Mouse (Mus musculus): ENCODE results near the gene Arntl2. TPM values are rescaled to one million over a fixed set of nuclear protein-coding genes. Genes with fewer than 3 reads are reported as not detected.

Gene Arntl2
- polyA plus RNA-seq (2014; fragmentation: Nextera tagmentation; extraction: Ambion mirVana): 0.86 and 1.3 TPM in 2 replicates

DNA sequence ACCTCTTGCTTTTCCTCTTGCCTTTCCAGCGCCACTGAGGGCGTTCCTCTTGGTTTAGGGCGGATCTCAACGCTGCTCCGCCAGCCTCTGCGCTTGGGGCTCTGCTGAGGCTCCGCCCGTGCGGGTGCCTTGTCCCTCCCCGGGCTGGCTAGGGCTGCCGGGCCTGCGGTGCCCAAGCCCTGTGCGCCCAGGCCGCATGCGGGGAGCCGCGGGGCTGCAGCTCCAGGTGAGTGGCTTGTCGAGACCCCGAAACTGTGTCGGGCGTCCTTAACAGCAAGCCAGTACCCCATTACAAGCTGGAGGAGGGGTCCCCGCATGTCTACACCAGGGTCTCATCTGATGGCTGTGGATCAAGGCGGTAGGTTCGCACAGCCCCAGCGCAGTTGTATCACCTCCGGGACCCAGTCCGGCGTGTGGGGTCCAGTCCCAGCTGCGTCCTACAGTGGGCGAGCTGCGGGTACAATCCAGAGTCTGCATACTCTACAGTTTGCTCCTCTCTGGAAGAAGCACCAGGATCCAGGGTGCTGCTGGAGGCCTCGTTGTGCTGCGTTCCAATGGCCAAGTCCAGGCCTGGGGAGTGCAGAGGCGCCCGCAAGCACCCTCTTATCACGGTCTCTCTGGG, at the start of gene Arntl2:
TSS of gene Arntl2 (plus strand) at position 132 of the 622 bp plus-strand sequence.
- peak within 1 kb of the TSS; percentile 81 for H3K4me2 ChIP-seq (ENCODE audit: low read depth, low read length, severe bottlenecking)
- peak within 1 kb of the TSS; percentile 65 for H3K9ac ChIP-seq (ENCODE audit: low read length)
- peaks cover 4% of the 10 kb centered on the region; the same call in 1 of the 2 replicates for H3K27me3 ChIP-seq (ENCODE audit: control insufficient read depth, insufficient read depth, low read length)
- WGBS: 2% methylated on average over 36 of the region's 36 CpGs
- H3K4me3 ChIP-seq (ENCODE audit: low read depth, low read length): peak within 1 kb of the TSS; percentile 44
- H3K27ac ChIP-seq (ENCODE audit: low read depth, low read length): no peak within 1 kb of the TSS
- H3K4me1 ChIP-seq (replicated peaks; ENCODE audit: control insufficient read depth, insufficient read depth, low read length): peaks cover 5% of the 10 kb centered on the region; the same call in 1 of the 2 replicates
- peak; percentile 82 for DNase-seq (ENCODE audit: low spot score)
- H3K36me3 ChIP-seq (ENCODE audit: control insufficient read depth, insufficient read depth, low read length): no peaks in the 10 kb centered on the region
- ATAC-seq (replicated peaks; ENCODE audit: low FRiP score): peak; percentile 94
- H3K9me3 ChIP-seq (ENCODE audit: control insufficient read depth, low read length): no peaks in the 10 kb centered on the region

DNA sequence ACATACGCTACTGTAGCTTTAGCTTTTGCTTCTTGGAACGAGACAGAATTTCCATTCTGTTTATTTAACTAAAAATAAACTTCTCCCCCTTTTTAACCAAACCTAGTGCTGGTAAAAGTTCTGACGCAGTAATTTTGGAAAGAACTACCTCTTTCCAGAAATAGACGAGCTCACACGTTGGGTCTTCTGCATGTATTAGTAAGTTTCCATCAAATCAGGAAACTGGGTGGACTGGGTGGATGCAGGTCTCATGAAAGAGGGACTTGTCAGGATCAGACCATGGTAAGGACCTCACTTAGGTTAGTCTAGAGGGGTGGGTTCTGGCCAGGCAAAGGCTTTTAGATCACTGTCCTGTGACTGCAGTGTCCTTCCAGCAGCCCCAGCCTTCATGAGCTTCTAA, 49.3 kb upstream of the Arntl2 start:
- DNase-seq (ENCODE audit: low spot score) (no peak), ATAC-seq (replicated peaks; ENCODE audit: low FRiP score) (no peak)
- Histone ChIP-seq H3K27me3 (ENCODE audit: control insufficient read depth, insufficient read depth, low read length) (no peaks in the 10 kb centered on the region), H3K27ac (ENCODE audit: low read depth, low read length) (no peak overlapping the region), H3K36me3 (ENCODE audit: control insufficient read depth, insufficient read depth, low read length) (no peaks in the 10 kb centered on the region), H3K4me2 (ENCODE audit: low read depth, low read length, severe bottlenecking) (no peak overlapping the region), H3K4me3 (ENCODE audit: low read depth, low read length) (no peak overlapping the region), H3K4me1 (replicated peaks; ENCODE audit: control insufficient read depth, insufficient read depth, low read length) (no peaks in the 10 kb centered on the region), H3K9ac (ENCODE audit: low read length) (no peak overlapping the region), H3K9me3 (ENCODE audit: control insufficient read depth, low read length) (no peaks in the 10 kb centered on the region)
- WGBS: 91% methylated on average over 5 of the region's 5 CpGs

DNA sequence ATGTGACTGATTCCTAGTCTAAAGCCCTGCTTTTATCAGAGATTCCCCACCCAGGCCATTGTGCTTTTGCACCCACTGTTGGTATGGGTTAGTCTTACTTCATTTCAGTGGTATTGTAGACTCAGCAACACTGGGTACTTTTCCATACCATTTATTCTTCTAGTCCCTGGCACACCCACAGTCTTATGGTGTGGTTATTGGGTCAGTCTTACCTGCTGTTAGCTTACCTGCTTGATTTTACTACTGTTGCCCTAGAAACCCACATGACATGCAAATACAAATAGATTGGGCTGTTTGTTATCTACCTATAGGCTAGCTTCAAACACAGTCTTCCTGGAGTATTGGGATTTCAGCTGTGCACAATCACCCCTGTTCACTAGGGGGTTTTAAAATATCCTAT, 48.8 kb upstream of the Arntl2 start:
- no peaks in the 10 kb centered on the region for H3K27me3 ChIP-seq (ENCODE audit: control insufficient read depth, insufficient read depth, low read length)
- DNase-seq (ENCODE audit: low spot score) (no peak), ATAC-seq (replicated peaks; ENCODE audit: low FRiP score) (no peak)
- no peak overlapping the region for H3K4me3 ChIP-seq (ENCODE audit: low read depth, low read length)
- no peaks in the 10 kb centered on the region for H3K4me1 ChIP-seq (replicated peaks; ENCODE audit: control insufficient read depth, insufficient read depth, low read length)
- H3K27ac ChIP-seq (ENCODE audit: low read depth, low read length): no peak overlapping the region
- H3K9me3 ChIP-seq (ENCODE audit: control insufficient read depth, low read length): no peaks in the 10 kb centered on the region
- H3K36me3 ChIP-seq (ENCODE audit: control insufficient read depth, insufficient read depth, low read length): no peaks in the 10 kb centered on the region
- no peak overlapping the region for H3K9ac ChIP-seq (ENCODE audit: low read length)
- H3K4me2 ChIP-seq (ENCODE audit: low read depth, low read length, severe bottlenecking): no peak overlapping the region

GRCm38 (mm10) chr6:146748271-146748670, 47.6 kb upstream of the Arntl2 start:
- Histone ChIP-seq H3K27ac (ENCODE audit: low read depth, low read length) (no peak overlapping the region), H3K4me3 (ENCODE audit: low read depth, low read length) (no peak overlapping the region), H3K9me3 (ENCODE audit: control insufficient read depth, low read length) (no peaks in the 10 kb centered on the region), H3K27me3 (ENCODE audit: control insufficient read depth, insufficient read depth, low read length) (no peaks in the 10 kb centered on the region), H3K4me2 (ENCODE audit: low read depth, low read length, severe bottlenecking) (no peak overlapping the region), H3K36me3 (ENCODE audit: control insufficient read depth, insufficient read depth, low read length) (no peaks in the 10 kb centered on the region), H3K4me1 (replicated peaks; ENCODE audit: control insufficient read depth, insufficient read depth, low read length) (no peaks in the 10 kb centered on the region), H3K9ac (ENCODE audit: low read length) (no peak overlapping the region)
- 86% methylated on average over 1 of the region's 1 CpGs for WGBS
- no peak for DNase-seq (ENCODE audit: low spot score)
- no peak for ATAC-seq (replicated peaks; ENCODE audit: low FRiP score)

GRCm38 (mm10) chr6:146751671-146752070, 44.2 kb upstream of the Arntl2 start:
- no peak overlapping the region for H3K9ac ChIP-seq (ENCODE audit: low read length)
- 92% methylated on average over 1 of the region's 1 CpGs for WGBS

GRCm38 (mm10) chr6:146752178-146752577, 43.7 kb upstream of the Arntl2 start:
- no peaks in the 10 kb centered on the region for H3K4me1 ChIP-seq (replicated peaks; ENCODE audit: control insufficient read depth, insufficient read depth, low read length)
- DNase-seq (ENCODE audit: low spot score) (no peak), ATAC-seq (replicated peaks; ENCODE audit: low FRiP score) (no peak)
- WGBS: 77% methylated on average over 2 of the region's 2 CpGs
- H3K4me2 ChIP-seq (ENCODE audit: low read depth, low read length, severe bottlenecking): no peak overlapping the region
- H3K9me3 ChIP-seq (ENCODE audit: control insufficient read depth, low read length): no peaks in the 10 kb centered on the region
- H3K36me3 ChIP-seq (ENCODE audit: control insufficient read depth, insufficient read depth, low read length): no peaks in the 10 kb centered on the region
- no peak overlapping the region for H3K4me3 ChIP-seq (ENCODE audit: low read depth, low read length)
- no peak overlapping the region for H3K9ac ChIP-seq (ENCODE audit: low read length)
- no peaks in the 10 kb centered on the region for H3K27me3 ChIP-seq (ENCODE audit: control insufficient read depth, insufficient read depth, low read length)
- no peak overlapping the region for H3K27ac ChIP-seq (ENCODE audit: low read depth, low read length)

More at GRCm38 (mm10) chr6:146751671-146752070, 44.2 kb upstream of the Arntl2 start:
- no peaks in the 10 kb centered on the region for H3K9me3 ChIP-seq (ENCODE audit: control insufficient read depth, low read length)
- ATAC-seq (replicated peaks; ENCODE audit: low FRiP score): no peak
- H3K4me1 ChIP-seq (replicated peaks; ENCODE audit: control insufficient read depth, insufficient read depth, low read length): no peaks in the 10 kb centered on the region
- no peaks in the 10 kb centered on the region for H3K27me3 ChIP-seq (ENCODE audit: control insufficient read depth, insufficient read depth, low read length)
- no peak overlapping the region for H3K4me2 ChIP-seq (ENCODE audit: low read depth, low read length, severe bottlenecking)
- no peak overlapping the region for H3K4me3 ChIP-seq (ENCODE audit: low read depth, low read length)
- DNase-seq (ENCODE audit: low spot score): no peak
- no peaks in the 10 kb centered on the region for H3K36me3 ChIP-seq (ENCODE audit: control insufficient read depth, insufficient read depth, low read length)
- no peak overlapping the region for H3K27ac ChIP-seq (ENCODE audit: low read depth, low read length)

GRCm38 (mm10) chr6:146752612-146753011, 43.2 kb upstream of the Arntl2 start:
- no peak for ATAC-seq (replicated peaks; ENCODE audit: low FRiP score)
- no peak for DNase-seq (ENCODE audit: low spot score)

DNA sequence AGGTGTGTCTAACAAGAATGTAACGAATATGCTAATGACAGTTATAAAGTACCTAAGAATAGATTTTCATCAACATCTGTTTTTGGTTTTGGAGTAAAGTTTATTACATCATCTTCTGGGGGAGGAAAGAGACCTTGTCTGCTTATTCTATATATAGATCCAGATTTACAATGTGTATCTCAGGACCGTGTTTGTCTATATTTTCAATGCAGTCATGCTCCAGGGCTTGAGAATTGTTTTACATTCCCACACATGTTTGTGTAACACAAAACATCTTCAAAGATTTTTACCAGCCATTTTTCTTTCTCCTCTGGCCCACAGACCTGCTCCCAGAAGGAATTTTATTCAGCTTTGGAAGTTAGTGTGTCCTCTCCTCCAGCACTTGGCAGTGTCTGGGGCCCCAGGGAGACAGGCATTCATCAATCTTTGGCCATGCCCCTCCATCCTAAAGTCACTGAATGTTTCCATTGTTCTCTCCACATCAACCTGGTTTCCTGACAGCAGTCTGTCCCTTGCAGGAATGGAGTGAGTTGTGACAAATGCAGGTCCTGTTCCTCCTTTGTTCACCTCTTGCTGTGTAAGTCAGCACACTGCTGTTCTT, 42.2 kb upstream of the Arntl2 start:
- H3K36me3 ChIP-seq (ENCODE audit: control insufficient read depth, insufficient read depth, low read length): no peaks in the 10 kb centered on the region
- no peaks in the 10 kb centered on the region for H3K27me3 ChIP-seq (ENCODE audit: control insufficient read depth, insufficient read depth, low read length)
- H3K27ac ChIP-seq (ENCODE audit: low read depth, low read length): no peak overlapping the region
- no peaks in the 10 kb centered on the region for H3K9me3 ChIP-seq (ENCODE audit: control insufficient read depth, low read length)
- WGBS: 85% methylated on average over 2 of the region's 2 CpGs
- ATAC-seq (replicated peaks; ENCODE audit: low FRiP score) (no peak), DNase-seq (ENCODE audit: low spot score) (no peak)
- H3K4me1 ChIP-seq (replicated peaks; ENCODE audit: control insufficient read depth, insufficient read depth, low read length): no peaks in the 10 kb centered on the region
- H3K4me2 ChIP-seq (ENCODE audit: low read depth, low read length, severe bottlenecking): no peak overlapping the region
- no peak overlapping the region for H3K9ac ChIP-seq (ENCODE audit: low read length)
- no peak overlapping the region for H3K4me3 ChIP-seq (ENCODE audit: low read depth, low read length)

More at GRCm38 (mm10) chr6:146752612-146753011, 43.2 kb upstream of the Arntl2 start:
- H3K4me2 ChIP-seq (ENCODE audit: low read depth, low read length, severe bottlenecking): no peak overlapping the region
- 68% methylated on average over 1 of the region's 1 CpGs for WGBS
- no peaks in the 10 kb centered on the region for H3K27me3 ChIP-seq (ENCODE audit: control insufficient read depth, insufficient read depth, low read length)
- H3K9ac ChIP-seq (ENCODE audit: low read length): no peak overlapping the region
- no peaks in the 10 kb centered on the region for H3K36me3 ChIP-seq (ENCODE audit: control insufficient read depth, insufficient read depth, low read length)
- H3K9me3 ChIP-seq (ENCODE audit: control insufficient read depth, low read length): no peaks in the 10 kb centered on the region
- no peaks in the 10 kb centered on the region for H3K4me1 ChIP-seq (replicated peaks; ENCODE audit: control insufficient read depth, insufficient read depth, low read length)
- H3K27ac ChIP-seq (ENCODE audit: low read depth, low read length): no peak overlapping the region
- no peak overlapping the region for H3K4me3 ChIP-seq (ENCODE audit: low read depth, low read length)

DNA sequence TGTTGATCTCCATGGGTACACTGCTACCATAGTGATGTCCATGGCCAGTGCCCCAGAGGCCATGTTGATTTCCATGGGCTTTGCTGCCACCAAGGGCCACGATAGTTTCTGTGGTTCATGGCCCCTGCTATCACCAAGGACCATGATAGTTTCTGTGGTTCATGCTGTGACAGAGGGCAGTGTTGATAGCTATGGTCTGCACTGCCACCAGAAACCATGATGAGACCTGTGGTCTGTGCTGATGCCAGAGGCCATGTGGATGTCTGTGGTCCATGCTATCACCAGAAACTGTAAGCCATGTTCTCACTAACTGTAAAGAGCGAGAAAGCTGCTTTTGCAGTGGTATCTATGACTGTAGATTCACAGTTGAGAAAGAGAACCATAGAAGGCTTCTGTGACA, 40.7 kb upstream of the Arntl2 start:
- Histone ChIP-seq H3K36me3 (ENCODE audit: control insufficient read depth, insufficient read depth, low read length) (no peaks in the 10 kb centered on the region), H3K4me1 (replicated peaks; ENCODE audit: control insufficient read depth, insufficient read depth, low read length) (no peaks in the 10 kb centered on the region), H3K4me3 (ENCODE audit: low read depth, low read length) (no peak overlapping the region), H3K9me3 (ENCODE audit: control insufficient read depth, low read length) (no peaks in the 10 kb centered on the region), H3K4me2 (ENCODE audit: low read depth, low read length, severe bottlenecking) (no peak overlapping the region), H3K27ac (ENCODE audit: low read depth, low read length) (no peak overlapping the region), H3K9ac (ENCODE audit: low read length) (no peak overlapping the region), H3K27me3 (ENCODE audit: control insufficient read depth, insufficient read depth, low read length) (no peaks in the 10 kb centered on the region)
- DNase-seq (ENCODE audit: low spot score) (no peak), ATAC-seq (replicated peaks; ENCODE audit: low FRiP score) (no peak)
- 94% methylated on average over 2 of the region's 2 CpGs for WGBS
